Mouse (Mus musculus) limb, embryonic 14.5 days (tissue): ENCODE results near the gene Dennd1a. TPM values are rescaled to one million over a fixed set of nuclear protein-coding genes. Genes with fewer than 3 reads are reported as not detected.

ENCODE experiments used
- ATAC-seq: fragments of 200-750 bp; cut with Nextera tagmentation; 2 replicates; pipeline ENCODE4 v1.8.0; 2017; ENCODE audit warnings: low read depth, moderate number of reproducible peaks, moderate TSS enrichment; ENCODE audit not compliant: low FRiP score
- DNase-seq: peaks from one replicate; pipeline ENCODE4 v3.0.0-alpha.2; 2015; ENCODE audit warnings: low spot score
- H3K27ac ChIP-seq: fragments of 300-500 bp; sonication (generic); replicated peaks from 2 replicates; pipeline ENCODE4 v1.5.1; 2014; ENCODE audit warnings: low read depth, mild to moderate bottlenecking, low read length, moderate library complexity, mixed read lengths
- H3K27me3 ChIP-seq: fragments of 300-500 bp; sonication (generic); 2 replicates; pipeline ENCODE4 v1.6.1; 2014; ENCODE audit warnings: low read length, mixed read lengths; ENCODE audit not compliant: control insufficient read depth, insufficient read depth
- H3K36me3 ChIP-seq: fragments of 300-500 bp; sonication (generic); 2 replicates; pipeline ENCODE4 v1.6.1; 2014; ENCODE audit warnings: mild to moderate bottlenecking, low read length, moderate library complexity, mixed read lengths; ENCODE audit not compliant: control insufficient read depth, insufficient read depth
- H3K4me1 ChIP-seq: fragments of 300-500 bp; sonication (generic); 2 replicates; pipeline ENCODE4 v1.6.1; 2014; ENCODE audit warnings: antibody characterized with exemption, low read length, mixed read lengths; ENCODE audit not compliant: control insufficient read depth, insufficient read depth
- H3K4me2 ChIP-seq: fragments of 300-500 bp; sonication (generic); replicated peaks from 2 replicates; pipeline ENCODE4 v1.6.1; 2014; ENCODE audit warnings: low read depth, mild to moderate bottlenecking, low read length, moderate library complexity; ENCODE audit not compliant: severe bottlenecking
- H3K4me3 ChIP-seq: fragments of 300-500 bp; sonication (generic); replicated peaks from 2 replicates; pipeline ENCODE4 v1.5.1; 2014; ENCODE audit warnings: low read length
- H3K9ac ChIP-seq: fragments of 300-500 bp; sonication (generic); 2 replicates; pipeline ENCODE4 v1.6.1; 2014; ENCODE audit warnings: mild to moderate bottlenecking, low read depth, low read length, moderate library complexity; ENCODE audit not compliant: severe bottlenecking
- H3K9me3 ChIP-seq: fragments of 300-500 bp; sonication (generic); 2 replicates; pipeline ENCODE4 v1.6.1; 2016; ENCODE audit warnings: low read length; ENCODE audit not compliant: control insufficient read depth
- POLR2A ChIP-seq: fragments of 200-500 bp; IDR thresholded peaks from 2 replicates; pipeline ENCODE4 v1.8.0; 2012; ENCODE audit warnings: inconsistent platforms, mild to moderate bottlenecking, moderate library complexity, borderline replicate concordance; ENCODE audit not compliant: insufficient read depth, insufficient read length; ENCODE audit errors: extremely low read depth
- WGBS: fragments of 180-500 bp; shearing (Covaris S2); extraction: QIAGEN DNeasy Blood & Tissue Kit; methylation state at CpG from one replicate; pipeline ENCODE4 v1.1.7; 2014; 5-methylcytosine and 5-hydroxymethylcytosine counted together
- microRNA-seq: library from miRNA; unstranded; fragments of <30 nt; microRNA quantifications from one replicate; pipeline ENCODE4, GENCODE M21; 2016
- polyA plus RNA-seq, 2 experiments: library from polyadenylated mRNA; depleted of rRNA in 1 of 2; stranded (reverse) in 1 of 2; unstranded in 1 of 2; fragments of >200 nt; fragmentation: Nextera tagmentation in 1 of 2; extraction: Ambion mirVana in 1 of 2; gene quantifications; 2 replicates each; pipeline versions ENCODE4 v1.2.1 to v1.2.3; 2012 to 2014

Gene Dennd1a
- polyA plus RNA-seq, 2 experiments = 11.8 to 22.9 TPM

GRCm38 (mm10) chr2:37751114-37751513, 536.1 kb downstream of the Dennd1a start:
- TF ChIP-seq POLR2A = no peak
- Histone ChIP-seq H3K4me2 (no peak overlapping the region), H3K9me3 (no peaks in the 10 kb centered on the region), H3K36me3 (no peaks in the 10 kb centered on the region), H3K27me3 (no peaks in the 10 kb centered on the region), H3K27ac (no peak overlapping the region), H3K4me1 (peaks cover 34% of the 10 kb centered on the region), H3K4me3 (no peak overlapping the region), H3K9ac (no peak overlapping the region)
- 94% methylated on average over 1 of the region's 1 CpGs for WGBS
- no peak for ATAC-seq
- no peak for DNase-seq

DNA sequence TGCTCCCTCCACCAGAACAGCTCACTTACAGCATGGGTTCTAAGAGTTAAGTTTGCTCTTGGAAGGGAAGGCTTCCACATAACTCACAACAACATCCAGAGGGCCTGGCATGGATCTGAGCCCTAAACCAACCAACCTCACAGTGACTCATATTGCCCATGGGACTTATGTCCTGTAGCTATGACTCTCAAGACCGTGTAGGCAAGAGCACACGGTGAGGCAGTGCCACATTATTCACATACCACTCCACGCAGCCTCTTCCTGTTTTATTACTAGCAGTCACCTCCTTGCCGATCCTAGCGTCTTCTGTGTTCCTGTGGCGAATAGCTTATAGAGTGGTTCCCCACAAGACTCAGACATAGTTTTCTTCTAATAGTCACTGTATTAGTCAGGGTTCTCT, 537.9 kb downstream of the Dennd1a start:
- H3K9ac ChIP-seq = peak overlapping the region; percentile 2; the same call in 1 of the 2 replicates
- no peaks in the 10 kb centered on the region for H3K27me3 ChIP-seq
- H3K36me3 ChIP-seq = no peaks in the 10 kb centered on the region
- DNase-seq (no peak), ATAC-seq (no peak)
- TF ChIP-seq POLR2A = no peak
- peak overlapping the region; percentile 86 for H3K27ac ChIP-seq
- H3K9me3 ChIP-seq = no peaks in the 10 kb centered on the region
- 28% methylated on average over 6 of the region's 6 CpGs for WGBS
- H3K4me2 ChIP-seq = no peak overlapping the region
- H3K4me3 ChIP-seq = no peak overlapping the region
- H3K4me1 ChIP-seq = peaks cover 34% of the 10 kb centered on the region

Small RNAs within 50 kb of the gene (microRNA-seq; reads per million reads assigned to microRNA genes)
- gene Gm44455 = not detected

Other genes with a start within 250 kb of the Dennd1a start
- 27.5 and 37.0 TPM in 2 replicates for gene Lhx2, start 51.9 kb upstream of the Dennd1a start, polyA plus RNA-seq (2012; rRNA removed)
- 8.7 and 11.4 TPM in 2 replicates for gene Lhx2, start 51.9 kb upstream of the Dennd1a start, polyA plus RNA-seq (2014; fragmentation: Nextera tagmentation; extraction: Ambion mirVana)
- gene Nek6, start 224.3 kb upstream of the Dennd1a start, polyA plus RNA-seq (2012; rRNA removed) = 77.2 and 81.1 TPM in 2 replicates
- 123 and 138 TPM in 2 replicates for gene Nek6, start 224.3 kb upstream of the Dennd1a start, polyA plus RNA-seq (2014; fragmentation: Nextera tagmentation; extraction: Ambion mirVana)